Mouse (Mus musculus) cerebellum, adult 2 months (tissue): ENCODE measurements at regions not wholly inside any gene's neighbourhood (a gene's known extent, or its start where the extent isn't known, plus 50 kb on each side); places are given as distances from the start of the nearest gene placed in this dataset.

Experiments used
- DNase-seq, 2 experiments: peaks; one replicate each; pipeline ENCODE4 v3.0.0; 2021
- H3K27ac ChIP-seq: fragments of 200-500 bp; 2 replicates; pipeline ENCODE4 v1.5.1; 2012; ENCODE audit warnings: low read length, control low read depth, inconsistent platforms; ENCODE audit not compliant: insufficient read depth
- H3K27me3 ChIP-seq: fragments of 200-500 bp; 2 replicates; pipeline ENCODE4 v1.6.1; 2012; ENCODE audit warnings: inconsistent platforms, mild to moderate bottlenecking, low read length, moderate library complexity; ENCODE audit not compliant: control insufficient read depth, insufficient read depth
- H3K4me1 ChIP-seq: fragments of 200-500 bp; 2 replicates; pipeline ENCODE4 v1.6.1; 2011; ENCODE audit warnings: low read length; ENCODE audit not compliant: control insufficient read depth, insufficient read depth
- H3K4me3 ChIP-seq: fragments of 200-500 bp; replicated peaks from 2 replicates; pipeline ENCODE3; 2011; ENCODE audit warnings: mild to moderate bottlenecking, low read depth, low read length, control low read depth; ENCODE audit not compliant: insufficient read depth
- CTCF ChIP-seq: fragments of 200-500 bp; IDR thresholded peaks from 2 replicates; pipeline ENCODE4 v1.5.1; 2011; ENCODE audit warnings: low read depth, mild to moderate bottlenecking, control low read depth, low read length, moderate library complexity, borderline replicate concordance; ENCODE audit not compliant: insufficient read depth
- POLR2A ChIP-seq: fragments of 200-500 bp; IDR thresholded peaks from 2 replicates; pipeline ENCODE4 v1.6.1; 2011; ENCODE audit warnings: low read length, control low read depth, borderline replicate concordance; ENCODE audit not compliant: insufficient read depth
- WGBS: fragments of 180-500 bp; shearing (Covaris S2); methylation state at CpG from one replicate; pipeline ENCODE4 v1.1.7; 2018; 5-methylcytosine and 5-hydroxymethylcytosine counted together

GRCm38 (mm10) chr4:142619396-142619795 is 380.2 kb upstream of the Kazn start:
- 65% methylated on average over 8 of the region's 8 CpGs for WGBS
- no peaks in the 10 kb centered on the region for H3K4me1 ChIP-seq
- no peak overlapping the region for H3K27ac ChIP-seq
- H3K27me3 ChIP-seq = no peaks in the 10 kb centered on the region
- no peak for DNase-seq
- H3K4me3 ChIP-seq = no peak overlapping the region
- TF ChIP-seq CTCF (no peak), POLR2A (no peak)

- 50% methylated on average over 4 of the region's 4 CpGs for WGBS
- no peak overlapping the region for H3K27ac ChIP-seq
- TF ChIP-seq CTCF (no peak), POLR2A (no peak)
- no peaks in the 10 kb centered on the region for H3K4me1 ChIP-seq
- no peak for DNase-seq
- no peak overlapping the region for H3K4me3 ChIP-seq
- H3K27me3 ChIP-seq = no peaks in the 10 kb centered on the region
Observed at GRCm38 (mm10) chr4:142618770-142619169, 379.6 kb upstream of the Kazn start.

GRCm38 (mm10) chr4:142617676-142618075 is 378.5 kb upstream of the Kazn start:
- TF ChIP-seq CTCF (peak; percentile 50; the same call in 1 of the 2 replicates), POLR2A (no peak)
- no peak for DNase-seq
- Histone ChIP-seq H3K27me3 (no peaks in the 10 kb centered on the region), H3K4me3 (no peak overlapping the region), H3K4me1 (no peaks in the 10 kb centered on the region), H3K27ac (no peak overlapping the region)
- 66% methylated on average over 5 of the region's 5 CpGs for WGBS

GRCm38 (mm10) chr4:142616901-142617300 is 377.7 kb upstream of the Kazn start:
- 36% methylated on average over 7 of the region's 7 CpGs for WGBS
- Histone ChIP-seq H3K27ac (no peak overlapping the region), H3K4me1 (no peaks in the 10 kb centered on the region), H3K27me3 (no peaks in the 10 kb centered on the region), H3K4me3 (no peak overlapping the region)
- TF ChIP-seq CTCF (no peak), POLR2A (no peak)
- no peak for DNase-seq

- Histone ChIP-seq H3K27me3 (no peaks in the 10 kb centered on the region), H3K27ac (no peak overlapping the region), H3K4me1 (no peaks in the 10 kb centered on the region), H3K4me3 (no peak overlapping the region)
- WGBS = 89% methylated on average over 3 of the region's 3 CpGs
- TF ChIP-seq CTCF (no peak), POLR2A (no peak)
- DNase-seq = no peak
Observed at GRCm38 (mm10) chr4:142605098-142605497, 365.9 kb upstream of the Kazn start.

- Histone ChIP-seq H3K4me3 (no peak overlapping the region), H3K27me3 (no peaks in the 10 kb centered on the region), H3K27ac (no peak overlapping the region), H3K4me1 (no peaks in the 10 kb centered on the region)
- 56% methylated on average over 4 of the region's 4 CpGs for WGBS
- TF ChIP-seq POLR2A = no peak
- TF ChIP-seq CTCF = no peak
- no peak for DNase-seq
Observed at GRCm38 (mm10) chr4:142597214-142597613, 358.0 kb upstream of the Kazn start.

- Histone ChIP-seq H3K4me1 (no peaks in the 10 kb centered on the region), H3K27ac (no peak overlapping the region), H3K4me3 (no peak overlapping the region), H3K27me3 (no peaks in the 10 kb centered on the region)
- 89% methylated on average over 7 of the region's 7 CpGs for WGBS
- no peak for TF ChIP-seq CTCF
- no peak for TF ChIP-seq POLR2A
- DNase-seq = no peak
Observed at GRCm38 (mm10) chr4:142589084-142589741, 350.0 kb upstream of the Kazn start.

- peak; percentile 6 to 9 for DNase-seq
- no peaks in the 10 kb centered on the region for H3K4me1 ChIP-seq
- H3K27ac ChIP-seq = no peak overlapping the region
- no peak for TF ChIP-seq POLR2A
- H3K4me3 ChIP-seq = no peak overlapping the region
- WGBS = 72% methylated on average over 24 of the region's 24 CpGs
- H3K27me3 ChIP-seq = no peaks in the 10 kb centered on the region
Observed at GRCm38 (mm10) chr4:142588418-142589083, 349.4 kb upstream of the Kazn start.
